In the genomic region with DNA sequence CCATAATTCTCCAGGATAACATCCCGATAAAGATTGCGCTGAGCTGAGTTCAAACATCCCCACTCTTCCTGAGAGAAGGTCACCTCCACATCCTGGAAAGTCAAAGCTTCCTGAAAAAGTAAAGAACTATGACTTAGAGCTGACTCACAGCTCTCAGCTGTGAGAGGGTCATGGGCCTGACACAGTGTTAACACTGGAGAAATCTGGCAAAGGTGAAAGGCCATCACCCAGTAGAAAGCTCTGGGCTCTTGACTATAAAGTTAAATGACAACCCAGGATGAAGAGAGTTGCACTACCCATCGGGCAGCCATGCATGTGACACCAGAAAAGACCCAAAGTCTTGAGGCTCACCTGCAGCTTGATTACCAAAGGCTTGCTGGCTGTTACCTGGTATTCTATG, we compare ENCODE assay signal across 20 mouse cellular contexts. TPM values are rescaled to one million over a fixed set of nuclear protein-coding genes. Genes with fewer than 3 reads are reported as not detected.
DNase-seq lines count a peak whose midpoint lies in the region; TF ChIP-seq lines count a peak whose summit lies in the region.
"Had no signal": no experiment of that assay in that cellular context is flagged by ENCODE, and none has a peak within 500 bp of the region (broad histone marks: within the 10 kb centered on the region; RNA-seq: fewer than 3 reads in every experiment).

No protein-coding gene starts in this region.

- H3K36me3 ChIP-seq in liver, adult 2 months (ENCODE audit: control insufficient read depth, insufficient read depth, low read length): peaks cover 94% of the 10 kb centered on the region

- H3K9ac ChIP-seq in liver, adult 2 months (ENCODE audit: low read depth, low read length): no peak overlapping the region

- peaks cover 3% of the 10 kb centered on the region; the same call in 1 of the 2 replicates for H3K79me2 ChIP-seq in liver, adult 2 months (ENCODE audit: control insufficient read depth, insufficient read depth, low read length)

- H3K27ac ChIP-seq in liver, adult 2 months (replicated peaks; ENCODE audit: insufficient read depth, low read depth, low read length): peak overlapping the region; percentile 73

- H3K4me1 ChIP-seq in liver, adult 2 months (ENCODE audit: control insufficient read depth, insufficient read depth, low read length): peaks cover 4% of the 10 kb centered on the region

- 88% methylated on average over 3 of the region's 3 CpGs for WGBS in liver, adult 2 months

- TF ChIP-seq POLR2A in liver, adult 2 months (IDR thresholded peaks at IDR 0.05; ENCODE audit: extremely low read depth, insufficient read depth, low read length): no peak

- TF ChIP-seq CTCF in liver, adult 2 months (IDR thresholded peaks at IDR 0.05; ENCODE audit: low read depth, low read length): no peak

- no peak overlapping the region for H3K4me3 ChIP-seq in liver, adult 2 months (ENCODE audit: insufficient read depth, low read depth, low read length)

- DNase-seq in adrenal gland, adult 2 months: peak; percentile 52
- DNase-seq in adrenal gland, postnatal 10 days: no peak
- peak; percentile 82 for DNase-seq in liver, adult 2 months (ENCODE audit: extremely low read depth, low read depth, low spot score)
- DNase-seq in liver: no peak
- DNase-seq: adrenal gland, adult 8-10 months; adrenal gland, postnatal 14 days; adrenal gland, postnatal 25 days; B cell, adult 2 months; cerebellum, adult 11 months; cerebellum, adult 11-12 months; cerebellum, adult 18-20 months; cerebellum, adult 2 months; cerebellum, adult 8-10 months had no signal

- no peaks in the 10 kb centered on the region for H3K27me3 ChIP-seq in liver, adult 2 months (ENCODE audit: control insufficient read depth, insufficient read depth, low read length)
- H3K27me3 ChIP-seq: CH12.LX, Patski had no signal

RNA-seq across cellular contexts. Expression of a gene that starts 9.1 kb away (rescaled TPM):
- 100 to 1,000 TPM in 1 of 2 experiments, 10 to 100 TPM in 1; 71.4 to 109 TPM for total RNA-seq in adrenal gland, adult 2 months (2021)
- 15.5 and 30.5 TPM in 2 replicates for polyA plus RNA-seq in adrenal gland, adult 2 months (2012; rRNA removed)
- total RNA-seq in adrenal gland, postnatal 10 days (2021): 100 to 1,000 TPM in 1 of 2 experiments, 10 to 100 TPM in 1; 93.7 to 136 TPM
- 52.2 TPM in 2 replicates for total RNA-seq in liver, adult 2 months (2014; rRNA removed)
- polyA plus RNA-seq in liver, adult 2 months (2012; rRNA removed): 22.3 and 27.8 TPM in 2 replicates

RNA-seq across cellular contexts. Expression of a gene that starts 12.9 kb away (rescaled TPM):
- not detected for total RNA-seq in adrenal gland, adult 2 months (2021)
- polyA plus RNA-seq in adrenal gland, adult 2 months (2012; rRNA removed): not detected in 2 replicates
- not detected for total RNA-seq in adrenal gland, postnatal 10 days (2021)
- not detected in 2 replicates for total RNA-seq in liver, adult 2 months (2014; rRNA removed)
- polyA plus RNA-seq in liver, adult 2 months (2012; rRNA removed): not detected in 2 replicates
- total RNA-seq: adrenal gland, adult 18-20 months; adrenal gland, adult 8-10 months; adrenal gland, postnatal 14 days; adrenal gland, postnatal 25 days; adrenal gland, postnatal 36 days; CH12.LX; G1E; MEL had no signal
- polyA plus RNA-seq: brain, embryonic 14.5 days; cerebellum, adult 2 months; G1E had no signal

RNA-seq across cellular contexts. Expression of a gene that starts 28.8 kb away (rescaled TPM):
- total RNA-seq in adrenal gland, adult 2 months (2021): 1 to 10 TPM; 5.6 to 6.5 TPM
- 2.0 and 4.0 TPM in 2 replicates for polyA plus RNA-seq in adrenal gland, adult 2 months (2012; rRNA removed)
- 10 to 100 TPM in 1 of 2 experiments, 1 to 10 TPM in 1; 8.5 to 12.5 TPM for total RNA-seq in adrenal gland, postnatal 10 days (2021)
- 11.8 and 13.0 TPM in 2 replicates for total RNA-seq in liver, adult 2 months (2014; rRNA removed)
- polyA plus RNA-seq in liver, adult 2 months (2012; rRNA removed): 2.7 and 3.8 TPM in 2 replicates
- polyA plus RNA-seq: G1E had no signal

RNA-seq across cellular contexts. Expression of a gene that starts 51.4 kb away (rescaled TPM):
- 10 to 100 TPM; 19.2 to 23.5 TPM for total RNA-seq in adrenal gland, adult 2 months (2021)
- 3.8 and 5.0 TPM in 2 replicates for polyA plus RNA-seq in adrenal gland, adult 2 months (2012; rRNA removed)
- 10 to 100 TPM; 14.2 to 19.0 TPM for total RNA-seq in adrenal gland, postnatal 10 days (2021)
- 13.7 and 14.2 TPM in 2 replicates for total RNA-seq in liver, adult 2 months (2014; rRNA removed)
- polyA plus RNA-seq in liver, adult 2 months (2012; rRNA removed): 5.5 and 7.2 TPM in 2 replicates

Comparison
In these comparisons a context has a peak if more than half of its experiments do, and no peak if none do; other contexts are left out.
1. DNase-seq: peak in adrenal gland, adult 2 months (single experiment) and liver, adult 2 months (single experiment); none in adrenal gland, postnatal 10 days (single experiment) and liver (single experiment).